Mouse (Mus musculus) embryo, embryonic 10.5 days (tissue): ENCODE results near the gene Wdr83.
"Not testable (repeated sequence)": the region's sequence is repeated elsewhere in the genome, so short reads cannot be mapped to it uniquely, and the experiment has no call there.

Source experiments
- DNase-seq: peaks from one replicate; pipeline ENCODE4 v3.0.0-alpha.2; 2015; ENCODE audit warnings: low spot score

Gene Wdr83

GRCm38 (mm10) chr8:85081216-85081555 lies at the start of gene Wdr83:
Wdr83 (minus strand) TSS chr8:85081306.
- peak; percentile 72 for DNase-seq

GRCm38 (mm10) chr8:85123691-85124090 lies 42.6 kb upstream of the Wdr83 start:
- DNase-seq: no peak

DNA sequence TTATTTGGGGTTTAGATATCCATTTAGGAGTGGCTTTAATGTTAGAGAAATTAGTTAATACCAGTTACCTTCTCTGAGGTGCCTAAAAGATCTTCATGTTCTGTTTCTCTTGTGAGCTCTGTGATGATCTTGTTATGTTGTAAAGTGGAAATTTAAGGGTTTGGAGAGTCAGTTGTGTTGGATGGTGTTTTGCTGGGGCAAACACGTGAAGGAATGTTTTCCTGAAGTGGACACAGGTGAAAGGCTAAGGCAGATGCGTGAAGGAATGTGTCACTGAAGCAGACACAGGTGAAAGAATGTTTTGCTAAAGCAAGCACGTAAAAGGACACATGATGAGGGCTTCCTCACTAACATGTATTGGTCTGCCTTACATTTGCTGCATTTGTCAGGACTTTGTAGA lies 41.9 kb upstream of the Wdr83 start, which contains the start of gene Zfp791:
Gene Zfp791 (minus strand): TSS at position 101 of the 400 bp plus-strand sequence.
- DNase-seq: no peak

DNA sequence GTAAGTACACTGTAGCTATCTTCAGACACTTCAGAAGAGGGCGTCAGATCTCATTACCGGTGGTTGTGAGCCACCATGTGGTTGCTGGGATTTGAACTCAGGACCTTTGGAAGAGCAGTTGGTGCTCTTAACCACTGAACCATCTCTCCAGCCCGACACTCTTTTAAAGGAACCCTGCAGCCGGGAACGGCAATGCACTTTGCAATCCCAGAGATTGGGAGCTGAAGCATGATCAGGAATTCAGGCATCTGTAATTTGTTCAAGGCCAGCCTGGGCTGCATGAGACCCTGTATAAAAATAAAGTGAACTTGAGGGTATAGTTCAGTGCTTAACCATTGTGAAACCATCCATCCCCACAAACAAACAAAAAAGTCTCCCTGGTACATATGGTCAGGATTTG lies 39.1 kb upstream of the Wdr83 start:
- DNase-seq: not testable (repeated sequence)

DNA sequence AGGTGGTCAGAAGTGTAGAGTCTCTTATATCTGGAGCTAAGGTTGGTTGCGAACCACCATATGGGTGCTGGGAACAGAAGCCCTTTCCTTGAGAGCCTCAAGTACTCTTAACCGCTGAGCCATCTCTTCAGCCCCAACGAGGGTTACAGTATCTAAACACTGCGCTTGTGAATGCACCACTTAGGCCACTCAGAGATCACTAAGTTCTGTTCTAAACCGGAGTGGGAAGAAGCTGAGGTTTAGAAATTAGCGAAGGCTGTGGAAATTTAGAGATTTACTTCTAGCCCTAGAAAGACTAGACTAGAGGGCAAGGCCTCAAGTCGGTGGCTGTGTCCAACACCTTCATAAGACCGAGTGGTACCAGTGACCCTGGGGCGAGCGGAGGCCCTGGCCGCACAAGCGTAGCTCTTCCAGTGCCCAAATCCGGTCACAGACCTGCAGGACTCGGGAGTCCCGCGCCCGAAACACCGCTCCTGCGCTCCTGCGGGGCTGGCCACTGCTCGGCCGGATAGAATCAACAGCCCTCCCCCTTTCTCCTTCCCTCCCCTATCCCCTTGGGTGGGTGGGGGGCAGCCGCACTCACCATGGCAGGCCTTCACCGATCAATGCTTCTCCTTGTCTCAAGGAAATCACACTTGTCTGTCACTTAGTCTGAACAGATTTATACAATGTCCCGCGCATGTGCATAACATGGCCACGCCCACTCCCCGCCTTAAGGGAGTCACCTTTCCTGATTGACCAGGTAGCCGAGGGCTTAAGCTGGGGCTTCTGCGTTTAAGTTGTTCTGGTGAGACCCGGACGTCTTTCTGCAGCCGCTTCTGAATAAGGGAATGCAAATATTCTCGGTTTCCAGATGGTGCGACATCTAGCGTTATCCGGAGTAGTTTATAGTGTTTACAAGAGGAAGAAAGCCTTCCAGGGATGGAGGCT lies 38.2 kb upstream of the Wdr83 start:
- peak; percentile 93 for DNase-seq

GRCm38 (mm10) chr8:85116984-85117383 lies 35.9 kb upstream of the Wdr83 start:
- DNase-seq: no peak

DNA sequence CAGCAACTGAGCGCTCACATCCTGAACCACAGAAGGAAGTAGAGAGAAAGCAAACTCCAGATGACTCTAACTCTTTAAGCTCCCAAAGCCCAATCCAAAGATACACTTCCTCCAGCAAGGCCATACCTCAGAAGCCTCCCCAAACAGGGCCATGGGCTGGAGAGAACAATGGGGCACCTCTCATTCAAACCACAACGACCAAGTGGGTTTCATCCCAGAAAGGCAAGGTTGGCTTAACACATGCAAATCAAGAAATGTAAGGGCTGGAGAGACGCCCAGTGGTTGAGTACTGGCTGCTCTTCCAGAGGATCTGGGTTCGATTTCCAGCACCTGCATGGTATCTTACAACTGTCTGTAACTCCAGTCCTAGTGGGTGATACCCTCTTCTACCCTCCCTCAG lies 34.4 kb upstream of the Wdr83 start:
- no peak for DNase-seq

GRCm38 (mm10) chr8:85113241-85113640 lies 32.1 kb upstream of the Wdr83 start:
- no peak for DNase-seq

- no peak for DNase-seq
These were observed 19.1 kb upstream of the Wdr83 start for GRCm38 (mm10) chr8:85100076-85100665.

DNA sequence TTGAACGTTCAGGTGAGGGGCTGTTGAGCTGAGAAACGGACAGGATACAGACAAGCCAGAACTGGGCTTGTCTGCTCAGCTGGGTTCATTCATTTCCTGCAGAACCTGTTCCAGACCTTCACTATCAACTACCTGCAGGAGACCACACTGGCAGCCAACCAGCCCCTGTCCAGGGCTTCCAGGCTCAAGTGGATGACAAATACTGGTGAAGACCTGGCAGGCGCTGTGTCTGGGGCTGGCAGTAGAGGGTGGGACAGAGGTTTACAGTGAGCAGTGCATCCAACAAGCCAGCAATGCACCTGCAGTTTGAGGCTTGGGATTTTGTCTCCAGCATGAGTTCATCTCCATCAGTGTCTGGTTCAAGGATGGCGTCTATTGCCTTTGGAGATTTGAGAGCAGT lies 15.7 kb upstream of the Wdr83 start:
- no peak for DNase-seq

DNA sequence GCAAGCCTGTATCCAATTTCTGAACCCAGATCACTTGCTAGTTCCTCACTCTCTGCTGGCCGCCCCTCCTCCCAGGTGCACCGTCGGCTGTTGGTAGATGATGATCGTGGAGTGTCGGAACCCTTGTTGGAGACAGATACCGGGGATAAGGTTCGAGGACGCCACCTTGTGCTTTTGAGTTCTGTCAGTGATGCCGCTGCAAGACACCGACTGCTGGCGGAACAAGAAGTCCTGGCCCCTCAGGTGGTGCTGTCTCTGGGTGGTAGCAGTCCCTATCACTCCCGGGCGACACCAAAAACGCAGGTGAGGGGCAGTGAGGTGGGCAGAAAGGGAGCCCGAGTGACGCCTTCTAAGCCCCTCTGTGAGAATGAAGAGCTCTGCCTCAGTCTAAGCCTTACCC lies 15.1 kb upstream of the Wdr83 start:
- no peak for DNase-seq

DNA sequence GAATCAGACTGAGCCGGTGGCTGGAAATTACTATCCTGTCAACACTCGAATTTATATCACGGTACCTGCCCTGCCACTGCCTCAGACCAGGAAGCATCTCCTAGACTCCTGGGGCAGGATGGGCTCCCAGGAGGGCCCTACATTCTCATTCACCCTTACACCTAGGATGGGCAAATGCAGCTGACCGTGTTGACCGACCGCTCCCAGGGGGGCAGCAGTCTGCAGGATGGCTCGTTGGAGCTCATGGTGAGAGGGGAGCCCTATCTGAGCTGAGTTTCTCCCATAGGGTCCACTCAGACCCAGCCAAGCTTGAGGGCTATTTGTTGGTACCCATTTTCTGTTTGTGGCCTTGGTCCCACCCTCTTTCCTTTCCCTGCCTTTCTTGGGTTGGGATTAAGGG lies 14.5 kb upstream of the Wdr83 start:
- no peak for DNase-seq

DNA sequence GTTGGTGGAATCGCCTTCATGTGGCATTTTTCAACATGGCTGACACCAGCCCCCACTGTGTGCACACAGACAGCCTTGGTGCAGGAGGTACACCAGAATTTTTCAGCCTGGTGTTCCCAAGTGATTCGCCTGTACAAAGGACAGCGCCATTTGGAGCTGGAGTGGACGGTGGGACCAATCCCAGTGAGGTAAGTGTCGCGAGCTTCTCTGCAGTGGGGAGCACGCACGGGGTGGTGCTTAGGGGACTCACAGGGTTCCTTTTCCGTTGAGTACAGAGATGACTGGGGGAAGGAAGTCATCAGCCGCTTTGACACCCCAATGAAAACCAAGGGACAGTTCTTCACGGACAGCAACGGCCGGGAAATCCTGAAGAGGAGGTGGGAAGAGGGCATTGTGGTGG lies 13.9 kb upstream of the Wdr83 start:
- no peak for DNase-seq

GRCm38 (mm10) chr8:85091526-85092090 lies 10.5 kb upstream of the Wdr83 start:
- DNase-seq: no peak

DNA sequence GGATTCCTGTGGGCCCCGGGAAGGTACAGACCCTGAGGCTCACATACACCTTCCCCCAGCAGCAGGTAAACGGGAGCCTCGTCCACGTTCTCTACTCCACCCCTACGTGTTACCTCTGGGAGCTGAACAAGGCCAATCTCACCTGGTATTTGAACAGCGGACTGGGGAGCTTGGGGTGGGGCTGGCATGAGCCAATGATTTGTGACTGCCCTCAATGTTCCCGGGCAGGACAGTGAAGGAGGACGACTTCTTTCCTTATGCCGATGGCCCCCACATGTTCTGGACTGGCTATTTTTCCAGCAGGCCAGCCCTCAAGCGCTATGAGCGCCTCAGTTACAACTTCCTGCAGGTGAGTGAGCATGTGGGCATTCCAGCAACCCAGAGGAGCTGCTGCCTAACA lies 9.8 kb upstream of the Wdr83 start:
- DNase-seq: no peak

DNA sequence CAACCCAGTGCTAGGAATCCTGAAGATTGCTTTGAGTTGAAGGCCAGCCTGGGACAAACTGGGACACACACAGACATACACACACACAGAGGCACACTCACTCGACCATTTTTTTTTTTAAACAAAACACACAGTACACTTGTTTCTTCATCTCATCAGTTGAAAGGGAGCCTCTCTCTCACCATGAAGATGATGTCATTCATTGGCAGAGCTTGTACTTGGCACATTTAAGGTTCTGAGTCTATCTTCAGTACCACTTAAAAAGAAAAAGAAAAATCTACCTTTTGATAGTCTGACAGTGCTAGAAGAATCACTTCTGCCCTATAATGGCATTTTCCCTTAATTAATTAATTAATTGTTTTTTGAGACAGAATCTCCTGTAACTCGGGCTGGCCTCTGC lies 7.7 kb upstream of the Wdr83 start:
- no peak for DNase-seq

DNA sequence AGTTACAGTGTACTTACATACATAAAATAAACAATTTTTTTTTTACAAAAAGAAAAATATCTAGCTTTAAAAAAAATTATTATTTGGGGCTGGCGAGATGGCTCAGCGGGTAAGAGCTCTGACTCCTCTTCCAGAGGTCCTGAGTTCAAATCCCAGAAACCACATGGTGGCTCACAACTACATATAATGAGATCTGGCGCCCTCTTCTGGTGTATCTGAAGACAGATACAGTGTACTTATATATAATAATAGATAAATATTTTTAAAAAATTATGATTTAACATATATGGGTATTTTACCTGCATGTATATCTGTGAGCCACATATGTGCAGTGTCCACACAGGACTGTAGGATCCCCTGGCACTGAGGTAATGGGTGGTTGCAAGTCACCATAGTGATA lies 5.1 kb upstream of the Wdr83 start:
- DNase-seq: no peak

- no peak for DNase-seq
These were observed 3.5 kb upstream of the Wdr83 start for GRCm38 (mm10) chr8:85084633-85085032.

DNA sequence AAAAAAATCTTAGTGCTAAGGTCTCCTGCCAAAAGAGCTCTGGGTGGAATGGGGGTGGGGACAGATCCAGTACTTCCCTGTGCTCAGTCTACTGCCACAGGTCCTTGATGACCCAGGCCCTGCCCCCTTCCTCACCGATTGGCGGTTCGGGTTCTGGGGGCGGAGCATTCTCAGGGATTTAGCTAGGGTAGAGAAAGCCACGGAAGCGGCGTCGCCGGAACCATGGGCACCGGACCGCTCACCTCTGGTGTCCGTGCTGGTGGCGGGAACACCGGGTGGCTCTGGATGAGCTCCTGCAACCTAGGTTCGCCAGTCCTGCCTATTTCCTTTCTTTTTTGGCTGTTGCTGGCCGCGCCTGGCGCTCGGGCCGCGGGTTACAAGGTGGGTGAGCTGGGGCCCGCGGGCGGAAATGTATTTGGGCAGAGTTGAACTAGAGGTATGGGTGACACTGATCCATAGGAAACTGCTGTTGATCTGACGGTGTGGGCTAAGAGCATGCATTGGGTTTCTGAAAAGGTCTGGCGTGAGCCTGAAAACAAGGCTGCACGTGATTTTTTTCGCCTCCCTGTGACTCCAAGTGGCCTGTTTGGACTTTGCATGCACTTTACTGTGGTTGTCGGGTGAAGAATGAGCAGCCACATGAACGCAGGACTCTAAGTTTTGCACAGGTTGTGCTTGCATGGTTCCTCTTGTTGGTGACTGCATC lies 2.2 kb upstream of the Wdr83 start, which contains the start of gene Man2b1:
Gene Man2b1 (plus strand): TSS at position 163 of the 706 bp plus-strand sequence.
- peak; percentile 88 for DNase-seq

DNA sequence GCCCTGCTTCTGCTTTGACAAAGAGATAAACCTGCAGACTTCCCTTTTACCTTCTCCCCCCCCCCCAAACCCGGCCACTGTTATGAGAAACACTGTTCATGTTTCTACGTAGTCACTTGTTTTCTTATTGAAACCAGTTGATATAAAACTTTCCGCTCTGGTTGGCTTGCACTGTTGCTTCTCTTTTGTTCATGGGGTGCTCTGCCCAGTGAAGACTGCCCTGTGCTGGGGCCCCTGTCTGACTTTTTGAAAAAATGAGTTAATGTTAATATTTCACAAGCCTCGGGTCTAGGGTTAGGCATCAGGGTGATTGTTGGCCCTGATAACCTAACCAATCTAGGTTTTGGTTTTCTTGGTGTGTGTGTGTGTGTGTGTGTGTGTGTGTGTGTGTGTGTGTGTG lies 1.1 kb upstream of the Wdr83 start:
- not testable (repeated sequence) for DNase-seq

GRCm38 (mm10) chr8:85080532-85081215 lies 432 bp downstream of the Wdr83 start, which contains the start of gene Wdr83os:
Wdr83os (plus strand) TSS chr8:85080740.
- DNase-seq: peak; percentile 85

GRCm38 (mm10) chr8:85080214-85080531 lies 933 bp downstream of the Wdr83 start:
- DNase-seq: no peak
